Mouse (Mus musculus): ENCODE results near the gene Eif3i. TPM values are rescaled to one million over a fixed set of nuclear protein-coding genes. Genes with fewer than 3 reads are reported as not detected.

Gene Eif3i
- total RNA-seq, 2 experiments from 2014 or later = 149 to 151 TPM

DNA sequence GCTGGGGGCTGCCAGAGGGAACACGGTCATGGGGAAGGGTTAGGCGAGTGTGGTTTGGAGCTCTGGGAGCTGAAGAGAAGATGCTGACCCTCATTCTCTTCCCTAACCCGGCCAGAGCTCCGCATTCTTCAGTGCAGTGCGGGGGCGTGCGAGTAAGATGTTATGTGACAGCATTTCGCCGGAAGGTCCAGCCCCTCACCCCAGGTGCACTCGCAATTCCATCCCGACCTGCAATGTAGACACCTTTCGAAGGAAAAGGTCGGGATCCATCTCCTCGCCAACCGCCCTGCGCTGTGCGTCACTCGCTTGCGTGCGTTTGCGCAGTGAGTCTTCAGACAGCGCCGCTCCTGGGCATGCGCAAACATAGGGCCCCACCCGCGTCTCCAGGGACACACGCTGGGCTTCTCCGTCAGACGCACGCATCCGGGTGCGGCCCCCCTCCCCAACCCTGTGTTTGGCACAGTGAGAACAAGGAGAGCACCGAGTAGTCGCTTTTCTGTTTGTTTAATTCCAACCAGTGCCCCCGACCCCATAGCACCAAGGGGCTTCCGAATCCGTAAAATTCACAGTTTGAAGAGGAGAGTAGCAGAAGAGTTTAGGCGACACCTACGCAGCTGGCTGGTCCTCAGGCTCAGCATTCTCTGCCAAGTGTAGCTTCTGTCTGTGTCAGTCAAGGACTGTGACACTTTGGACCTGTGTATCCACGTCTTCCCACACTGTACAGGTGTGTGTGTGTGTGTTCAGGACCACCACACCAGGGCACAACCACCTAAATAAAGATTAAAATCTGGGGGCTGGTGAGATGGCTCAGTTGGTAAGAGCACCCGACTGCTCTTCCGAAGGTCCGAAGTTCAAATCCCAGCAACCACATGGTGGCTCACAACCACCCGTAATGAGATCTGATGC is 18.6 kb upstream of the Eif3i start, which contains the start of gene Iqcc:
Gene Iqcc, minus strand, starts transcription at position 314 of the 906 bp plus-strand sequence.
- DNase-seq = peak; percentile 95

GRCm38 (mm10) chr4:129618031-129618430 is 17.6 kb upstream of the Eif3i start:
- no peak for DNase-seq

- DNase-seq = no peak
Observed at GRCm38 (mm10) chr4:129617121-129617641, 16.7 kb upstream of the Eif3i start.

DNA sequence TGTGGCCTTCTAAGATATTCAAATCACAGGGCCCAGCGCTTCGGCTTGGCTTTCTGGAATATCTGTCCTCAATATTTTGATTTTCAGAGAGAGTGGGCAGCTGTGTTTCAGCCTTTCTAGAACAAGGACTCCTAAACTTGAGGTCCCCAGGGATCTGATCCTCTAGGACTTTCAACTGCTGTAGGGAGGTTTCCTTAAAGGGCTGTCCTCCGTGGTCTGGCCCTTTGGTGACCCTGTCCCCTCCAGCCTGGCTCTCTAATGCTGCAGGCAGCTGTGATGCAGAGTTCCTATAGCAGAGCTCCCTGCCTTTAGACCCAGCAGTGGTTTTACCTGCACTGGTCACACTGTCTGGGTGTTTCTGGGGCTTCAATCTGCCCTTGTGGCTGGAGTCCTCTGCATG is 16.2 kb upstream of the Eif3i start:
- DNase-seq = no peak

DNA sequence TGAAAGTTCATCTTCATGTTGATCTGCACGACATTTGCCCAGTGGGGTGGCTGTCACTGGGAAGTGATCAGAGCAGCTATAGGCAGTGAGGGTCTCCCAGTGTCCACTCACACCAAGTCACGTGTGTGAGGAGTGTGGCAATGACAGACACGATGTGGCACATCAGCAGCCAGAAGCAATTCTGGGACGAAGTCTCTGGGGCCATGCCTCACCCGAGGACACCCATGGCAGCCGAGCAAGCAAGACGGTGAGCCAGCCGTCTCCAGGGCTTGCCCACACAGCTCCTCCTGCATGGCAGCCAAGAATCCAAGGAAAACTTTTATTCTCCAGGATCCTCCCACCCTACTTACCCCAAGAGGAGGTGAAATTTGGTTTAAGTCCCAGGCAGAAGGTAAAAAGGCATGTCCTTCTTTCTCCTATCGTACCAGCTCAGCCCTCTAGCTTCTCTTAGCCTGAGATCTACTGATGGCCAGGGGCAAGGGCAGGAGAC is 15.4 kb upstream of the Eif3i start:
- no peak for DNase-seq

DNA sequence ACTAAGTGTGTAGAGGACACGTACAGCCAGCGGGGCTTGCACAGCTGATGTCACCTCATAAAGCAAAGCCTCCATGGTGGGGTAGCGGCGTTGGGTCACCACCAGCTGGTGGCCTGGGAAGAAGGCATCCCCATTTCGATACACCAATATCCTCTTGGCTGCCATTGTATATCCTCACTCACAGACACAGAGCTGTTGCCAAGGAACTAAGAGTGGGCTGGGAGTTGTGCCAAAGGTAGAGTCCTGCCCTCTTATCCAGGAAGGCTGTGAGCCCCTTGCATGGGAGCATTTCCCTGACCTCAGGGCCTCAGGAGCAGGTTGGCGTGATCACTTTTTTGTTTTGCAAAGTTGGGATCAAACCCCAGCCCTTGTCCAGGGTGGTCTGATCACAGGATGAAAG is 13.6 kb upstream of the Eif3i start, which contains the start of gene Dcdc2b:
Gene Dcdc2b, minus strand, starts transcription at position 165 of the 400 bp plus-strand sequence.
- DNase-seq = no peak

- no peak for DNase-seq
Observed at GRCm38 (mm10) chr4:129610472-129610871, 10.0 kb upstream of the Eif3i start.

- DNase-seq = no peak
Observed at GRCm38 (mm10) chr4:129610026-129610425, 9.6 kb upstream of the Eif3i start.

DNA sequence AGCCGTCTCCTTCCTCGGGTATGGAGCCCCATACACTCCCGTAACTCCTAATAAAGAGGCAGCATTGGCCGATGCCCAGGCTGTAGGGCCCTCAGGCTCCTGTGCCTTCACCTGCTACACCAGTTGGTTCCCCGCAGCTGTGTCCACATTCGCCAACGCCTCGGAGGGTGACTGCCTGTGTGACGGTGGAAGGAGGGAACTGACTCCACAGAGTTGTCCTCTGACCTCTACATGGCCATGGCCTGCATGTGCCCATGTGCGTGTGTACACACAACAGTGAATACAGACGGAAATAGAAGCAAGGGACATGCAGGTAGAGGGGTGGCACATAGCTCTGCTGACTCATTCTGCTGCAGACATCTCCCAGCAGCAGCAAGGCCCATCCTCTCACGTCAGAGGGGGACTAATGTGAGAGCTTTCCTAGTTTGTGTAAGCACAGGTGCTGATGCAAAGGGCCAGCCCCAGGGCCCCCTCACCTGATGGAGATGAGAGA is 8.7 kb upstream of the Eif3i start:
- DNase-seq = no peak

GRCm38 (mm10) chr4:129608426-129609025 is 8.1 kb upstream of the Eif3i start:
- peak; percentile 77 for DNase-seq

DNA sequence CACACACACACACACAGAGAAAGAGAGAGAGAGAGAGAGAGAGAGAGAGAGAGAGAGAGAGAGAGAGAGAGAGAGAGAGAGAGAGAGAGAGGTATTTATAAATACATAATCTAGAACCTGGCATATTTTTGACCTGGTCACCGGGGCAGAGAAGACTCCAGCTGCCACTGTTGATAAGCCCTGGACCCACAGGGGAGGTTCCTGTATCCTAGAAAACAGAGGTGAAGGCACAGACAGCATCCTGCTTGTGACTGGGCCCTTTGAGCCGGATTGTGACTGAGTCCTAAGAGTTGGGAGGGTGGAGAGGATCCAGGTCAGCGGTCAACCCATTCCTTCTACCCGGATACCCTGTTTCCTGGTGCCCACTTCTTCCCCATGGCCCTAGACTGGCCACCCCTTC is 11.6 kb downstream of the Eif3i start:
- DNase-seq = no peak

DNA sequence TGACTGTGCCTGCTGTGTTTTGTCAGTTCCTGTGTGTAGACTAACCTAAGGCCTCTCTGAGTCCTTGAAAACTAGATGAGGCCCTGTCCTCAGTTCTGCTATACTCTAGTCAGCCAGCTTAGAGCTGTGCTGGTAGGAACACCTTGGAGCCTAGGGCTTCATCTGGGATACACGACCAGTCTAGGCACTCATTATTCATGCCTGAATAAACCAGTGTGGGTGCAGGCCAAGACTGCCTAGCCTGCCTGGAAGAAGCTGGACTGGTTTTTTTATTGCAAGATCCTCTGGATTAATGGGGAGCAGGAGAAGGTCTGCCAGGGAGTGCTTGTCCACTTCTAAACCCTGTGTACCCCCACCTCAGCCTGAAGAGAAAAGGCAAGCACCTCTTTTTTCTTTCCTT is 13.5 kb downstream of the Eif3i start:
- no peak for DNase-seq

DNA sequence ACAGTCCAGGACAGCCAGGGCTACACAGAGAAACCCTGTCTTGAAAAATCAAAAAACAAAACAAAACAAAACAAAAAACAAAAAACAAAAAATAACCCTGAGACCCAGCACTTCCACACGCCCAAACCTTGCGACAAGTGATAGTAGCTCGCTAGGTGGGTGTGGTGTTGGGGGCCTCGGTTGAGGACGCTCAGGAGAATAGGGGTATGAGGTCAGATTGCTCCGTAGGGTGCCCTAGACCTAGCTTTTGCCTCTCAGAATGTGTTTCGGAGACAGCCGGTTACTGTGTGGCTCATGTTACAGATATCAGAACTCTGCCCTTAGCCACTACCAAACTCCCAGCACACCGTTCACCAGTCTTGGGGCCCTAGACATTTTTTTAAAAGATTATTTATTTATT is 14.7 kb downstream of the Eif3i start:
- DNase-seq = no peak

- DNase-seq = peak; percentile 89
Observed at GRCm38 (mm10) chr4:129584884-129585608, 15.4 kb downstream of the Eif3i start.

DNA sequence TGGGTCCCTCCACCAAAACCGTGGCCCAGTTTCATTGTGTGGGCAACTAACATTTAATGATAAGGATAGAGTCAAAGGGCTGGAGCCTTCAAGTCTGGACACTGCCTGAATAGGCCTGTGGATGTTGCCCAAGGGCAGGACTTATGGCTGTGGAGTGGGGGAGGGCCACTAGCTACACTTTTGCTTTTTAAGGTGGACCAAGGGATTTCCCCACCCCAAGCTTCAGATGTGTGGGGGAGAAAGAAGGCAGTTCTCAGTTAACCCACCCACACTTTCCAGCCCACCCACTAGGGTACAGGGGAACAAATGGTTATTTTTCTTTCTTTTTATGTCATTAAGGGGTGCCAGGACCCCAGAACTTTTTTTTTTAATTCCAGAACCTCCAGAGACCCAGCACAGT is 16.1 kb downstream of the Eif3i start:
- DNase-seq = no peak

DNA sequence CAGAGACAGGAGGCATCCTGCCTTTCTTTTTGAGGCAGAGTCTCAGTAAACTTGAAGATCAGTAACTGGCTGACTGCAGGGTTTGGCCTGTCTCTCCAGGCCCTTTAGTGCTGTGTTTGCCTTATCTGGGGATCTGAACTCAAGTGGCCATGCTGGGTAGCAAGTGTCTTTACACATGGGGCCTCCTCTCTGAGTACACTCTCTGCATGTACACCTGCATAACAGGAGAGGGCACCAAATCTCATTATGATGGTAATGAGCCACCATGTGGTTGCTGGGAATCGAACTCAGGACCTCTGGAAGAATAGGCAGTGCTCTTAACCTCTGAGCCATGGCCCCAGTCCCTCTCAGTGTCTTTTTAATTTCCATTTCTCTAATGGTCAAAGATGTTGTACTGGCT is 18.2 kb downstream of the Eif3i start:
- DNase-seq = no peak

- DNase-seq = no peak
Observed at GRCm38 (mm10) chr4:129580347-129580746, 20.1 kb downstream of the Eif3i start.

GRCm38 (mm10) chr4:129578466-129578865 is 22.0 kb downstream of the Eif3i start, which contains the start of gene Fam167b:
TSS of gene Fam167b (minus strand) at chr4:129578549.
- DNase-seq = peak; percentile 8

DNA sequence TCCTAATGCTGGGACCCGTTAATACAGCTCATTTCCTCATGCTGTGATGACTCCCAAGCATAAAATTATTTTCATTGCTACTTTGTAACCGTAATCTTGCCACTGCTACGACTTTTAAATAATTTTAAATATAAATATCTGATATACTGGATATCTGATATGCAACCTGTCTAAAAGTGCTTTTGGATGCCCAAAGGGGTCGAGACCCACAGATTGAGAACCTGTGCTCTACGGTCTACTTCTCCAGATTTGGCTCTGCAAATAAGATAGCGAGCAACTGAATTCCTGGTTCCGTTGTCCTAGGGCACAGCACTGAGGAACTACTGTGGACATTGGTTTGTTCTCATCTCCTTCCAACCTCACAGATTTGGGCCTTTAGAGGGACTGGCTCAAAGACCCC is 22.8 kb downstream of the Eif3i start:
- DNase-seq = no peak

DNA sequence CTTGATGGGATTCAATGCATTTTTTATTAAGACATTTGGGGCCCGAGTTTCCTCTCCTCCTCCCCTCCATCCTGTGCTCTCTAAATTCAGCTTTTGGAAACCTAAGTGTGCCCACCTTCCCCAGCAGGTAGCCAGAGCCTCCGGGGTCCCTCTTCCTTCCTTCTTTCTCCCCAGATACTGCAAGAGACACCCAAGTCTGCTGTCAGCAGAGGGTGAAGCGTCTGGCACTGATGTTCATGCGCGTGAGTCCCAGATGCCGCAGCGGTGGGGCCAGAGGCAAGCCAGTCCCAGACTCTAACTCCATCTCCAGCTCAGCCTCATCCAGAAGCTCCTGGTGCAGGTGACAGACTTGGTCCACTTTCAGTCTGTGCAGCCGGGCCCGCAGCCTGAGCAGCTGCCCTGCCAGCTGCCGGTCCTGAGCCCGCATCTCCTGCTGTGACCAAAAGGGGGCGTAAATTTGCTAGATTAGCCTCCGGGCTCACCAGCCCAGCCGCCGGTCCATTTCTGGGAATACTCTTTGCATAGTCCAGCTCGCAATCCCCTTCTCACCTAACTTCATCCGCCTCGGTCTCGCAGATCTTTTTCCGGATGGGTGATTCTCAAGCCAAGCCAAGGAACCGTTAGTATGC is 23.5 kb downstream of the Eif3i start:
- DNase-seq = peak; percentile 73

GRCm38 (mm10) chr4:129575171-129575844 is 25.1 kb downstream of the Eif3i start:
- no peak for DNase-seq
